Comparison of ENCODE assay signal across 26 mouse cellular contexts in genomic region chr3:146962838-146963237, GRCm38 (mm10).
DNase-seq lines count a peak whose midpoint lies in the region; TF ChIP-seq lines count a peak whose summit lies in the region.
"Had no signal": no experiment of that assay in that cellular context is flagged by ENCODE, and none has a peak within 500 bp of the region (broad histone marks: within the 10 kb centered on the region; RNA-seq: fewer than 3 reads in every experiment).

No protein-coding gene starts in this region.

- H3K4me3 ChIP-seq in CH12.LX (replicated peaks in 1 of 3; ENCODE audit: low read depth in 2 of 3, low read length in 2 of 3, poor library complexity in 1 of 3) (no peak overlapping the region), ES-E14 (ENCODE audit: insufficient read depth in 1 of 2, low read depth in 1 of 2, low read length in 2 of 2, poor library complexity in 1 of 2, severe bottlenecking in 1 of 2) (no peak overlapping the region), MEL (ENCODE audit: control insufficient read depth in 1 of 2, insufficient read depth in 1 of 2, low read depth in 2 of 2, low read length in 2 of 2) (no peak overlapping the region)

- dilution Hi-C loops in CH12.LX (cut with MboI; ENCODE audit: extremely low pct_ligation_motif_present, extremely low pct_unique_long_range_greater_than_20kb, low sequenced_read_pairs): no loop called here

- no peaks in the 10 kb centered on the region for H3K9me3 ChIP-seq in CH12.LX (replicated peaks; ENCODE audit: low read length)
- no peaks in the 10 kb centered on the region for H3K9me3 ChIP-seq in ES-E14 (ENCODE audit: control insufficient read depth, insufficient read depth, low read depth, low read length)
- no peaks in the 10 kb centered on the region for H3K9me3 ChIP-seq in MEL (replicated peaks; ENCODE audit: insufficient read depth, low read length)
- H3K9me3 ChIP-seq: G1E had no signal

- in situ Hi-C loops in CH12.LX (cut with MboI; ENCODE audit: low pct_ligation_motif_present, low pct_unique_long_range_greater_than_20kb, low sequenced_read_pairs): no loop called here
- in situ Hi-C loops in ES-E14 (cut with MboI; ENCODE audit: low sequenced_read_pairs in 2 of 2, unreplicated experiment in 2 of 2): no loop called here

- no peaks in the 10 kb centered on the region for H3K27me3 ChIP-seq in CH12.LX (replicated peaks)
- no peaks in the 10 kb centered on the region for H3K27me3 ChIP-seq in MEL (ENCODE audit: control insufficient read depth in 1 of 2, insufficient read depth in 2 of 2, low read length in 2 of 2)
- H3K27me3 ChIP-seq: Patski had no signal

- H3K79me2 ChIP-seq in CH12.LX (replicated peaks; ENCODE audit: control insufficient read depth, extremely low read depth, insufficient read depth, poor library complexity, severe bottlenecking): no peaks in the 10 kb centered on the region
- H3K79me2 ChIP-seq in MEL (ENCODE audit: control insufficient read depth, insufficient read depth, low read length, poor library complexity): no peaks in the 10 kb centered on the region

- no peak for TF ChIP-seq RAD21 in CH12.LX (IDR thresholded peaks at IDR 0.05; ENCODE audit: low read depth, low read length)
- no peak for TF ChIP-seq RAD21 in MEL (IDR thresholded peaks at IDR 0.05; ENCODE audit: low read depth, low read length)

- TF ChIP-seq POLR2A in CH12.LX (IDR thresholded peaks at IDR 0.05; ENCODE audit: low read depth, low read length) (no peak), MEL (IDR thresholded peaks at IDR 0.05; ENCODE audit: control insufficient read depth in 1 of 2, insufficient read depth in 1 of 2, low read depth in 1 of 2, low read length in 2 of 2, poor library complexity in 1 of 2) (no peak)

- no peak overlapping the region for H3K27ac ChIP-seq in CH12.LX (ENCODE audit: insufficient read depth, low read depth)
- H3K27ac ChIP-seq in ES-E14 (ENCODE audit: insufficient read depth, low read depth, low read length, poor library complexity, severe bottlenecking): no peak overlapping the region
- H3K27ac ChIP-seq in MEL (ENCODE audit: control insufficient read depth, low read depth, low read length): no peak overlapping the region

- H3K4me2 ChIP-seq in CH12.LX (ENCODE audit: insufficient read depth, low read depth, poor library complexity, severe bottlenecking): no peak overlapping the region

- no peak overlapping the region for H3K9ac ChIP-seq in CH12.LX (ENCODE audit: insufficient read depth, low read depth)
- no peak overlapping the region for H3K9ac ChIP-seq in ES-E14 (ENCODE audit: insufficient read depth, low read depth, low read length, poor library complexity, severe bottlenecking)
- no peak overlapping the region for H3K9ac ChIP-seq in MEL (ENCODE audit: control insufficient read depth, low read depth, low read length, poor library complexity, severe bottlenecking)

- no peak for TF ChIP-seq EP300 in CH12.LX (IDR thresholded peaks at IDR 0.05; ENCODE audit: low read length)
- TF ChIP-seq EP300 in MEL (IDR thresholded peaks at IDR 0.05; ENCODE audit: low read depth in 1 of 2, low read length in 2 of 2): no peak

- H3K36me3 ChIP-seq in CH12.LX (replicated peaks in 1 of 2; ENCODE audit: control insufficient read depth in 1 of 2, insufficient read depth in 1 of 2, low read length in 1 of 2) (no peaks in the 10 kb centered on the region), ES-E14 (ENCODE audit: control insufficient read depth, insufficient read depth, low read length, poor library complexity, severe bottlenecking) (no peaks in the 10 kb centered on the region), MEL (ENCODE audit: control insufficient read depth in 1 of 2, insufficient read depth in 2 of 2, low read length in 2 of 2) (no peaks in the 10 kb centered on the region)
- H3K36me3 ChIP-seq: G1E had no signal

- DNase-seq in 3T3-L1 (ENCODE audit: low read depth, low spot score) (peak; percentile 10), CH12.LX (ENCODE audit: extremely low read depth) (no peak), ES-E14 (ENCODE audit: low read depth, low spot score) (no peak), MEL (ENCODE audit: low read depth, low spot score) (no peak), adipocyte (ENCODE audit: low spot score) (no peak), MN1 (ENCODE audit: low spot score) (no peak)
- DNase-seq in frontal cortex, postnatal 25 days (ENCODE audit: low spot score in 2 of 2): no peak
- DNase-seq in c-Kit-positive CD71-positive TER-119-positive erythroid progenitor cells, embryonic 14.5 days (ENCODE audit: low spot score): no peak
- DNase-seq: adrenal gland, adult 2 months; adrenal gland, adult 8-10 months; adrenal gland, postnatal 10 days; adrenal gland, postnatal 14 days; adrenal gland, postnatal 25 days; adrenal gland, postnatal 36 days; B cell, adult 2 months; cerebellum, adult 11 months; cerebellum, adult 11-12 months; cerebellum, adult 18-20 months; cerebellum, adult 2 months; cerebellum, adult 8-10 months; cerebellum, adult 9-10 months; cerebellum, adult 9-11 months; cerebellum, postnatal 10 days; cerebellum, postnatal 14 days had no signal

- peaks cover 2 to 12% of the 10 kb centered on the region in 2 experiments; a peak in 3 of 4 replicates for H3K4me1 ChIP-seq in CH12.LX (ENCODE audit: control insufficient read depth in 1 of 2, insufficient read depth in 2 of 2)
- H3K4me1 ChIP-seq in ES-E14 (ENCODE audit: control insufficient read depth in 2 of 2, insufficient read depth in 2 of 2, low read length in 2 of 2, poor library complexity in 1 of 2): no peaks in the 10 kb centered on the region
- no peaks in the 10 kb centered on the region for H3K4me1 ChIP-seq in MEL (ENCODE audit: control insufficient read depth in 1 of 2, insufficient read depth in 2 of 2, low read length in 2 of 2)

- TF ChIP-seq CTCF in CH12.LX (conservative IDR thresholded peaks at IDR 0.05 in 1 of 2, IDR thresholded peaks at IDR 0.05 in 1 of 2; ENCODE audit: low read depth in 2 of 2, low read length in 2 of 2): no peak
- no peak for TF ChIP-seq CTCF in MEL (IDR thresholded peaks at IDR 0.05 in 2 of 3, conservative IDR thresholded peaks at IDR 0.05 in 1 of 3; ENCODE audit: control insufficient read depth in 1 of 3, insufficient read depth in 1 of 3, low read depth in 2 of 3, low read length in 3 of 3, poor library complexity in 1 of 3, severe bottlenecking in 1 of 3)

TF ChIP-seq in CH12.LX, 34 proteins besides CTCF, POLR2A, EP300 and RAD21:
- no peak for TF ChIP-seq SMC3 (IDR thresholded peaks at IDR 0.05; ENCODE audit: low read depth, low read length)
- TF ChIP-seq ETS1 (conservative IDR thresholded peaks at IDR 0.05; ENCODE audit: low read depth, low read length): peak; percentile 29; the same call in 1 of the 2 replicates
- no peak for TF ChIP-seq HCFC1 (IDR thresholded peaks at IDR 0.05; ENCODE audit: low read depth, low read length)
- TF ChIP-seq SIN3A (IDR thresholded peaks at IDR 0.05; ENCODE audit: low read length): peak; percentile 22; the same call in 1 of the 2 replicates
- TF ChIP-seq RCOR1 (conservative IDR thresholded peaks at IDR 0.05; ENCODE audit: low read depth, low read length): no peak
- peak; percentile 100 for TF ChIP-seq MAFK (IDR thresholded peaks at IDR 0.05; ENCODE audit: insufficient replicate concordance, low read length)
TF ChIP-seq in CH12.LX: peak in this region for 3.

TF ChIP-seq in ES-E14, 5 proteins besides CTCF, POLR2A, EP300 and RAD21:
- TF ChIP-seq MAFK (IDR thresholded peaks at IDR 0.05; ENCODE audit: insufficient read depth, low read depth, low read length): peak; percentile 99
- no peak for TF ChIP-seq CHD2 (IDR thresholded peaks at IDR 0.05; ENCODE audit: low read depth, low read length)
- TF ChIP-seq HCFC1 (IDR thresholded peaks at IDR 0.05; ENCODE audit: borderline replicate concordance, insufficient read depth, low read length): no peak
- TF ChIP-seq ZC3H11A (IDR thresholded peaks at IDR 0.05; ENCODE audit: borderline replicate concordance, low read depth, low read length): no peak

TF ChIP-seq in MEL, 35 proteins besides CTCF, POLR2A, EP300 and RAD21:
- no peak for TF ChIP-seq TAL1 (IDR thresholded peaks at IDR 0.05; ENCODE audit: low read length)
- peak; percentile 78 for TF ChIP-seq MAFK (IDR thresholded peaks at IDR 0.05; ENCODE audit: borderline replicate concordance, low read depth, low read length)
